Mouse (Mus musculus): ENCODE results near the gene Utp4. TPM values are rescaled to one million over a fixed set of nuclear protein-coding genes. Genes with fewer than 3 reads are reported as not detected.

The Utp4 gene
- total and polyA plus RNA-seq, 2 experiments from 2014 or later: 29.1 to 30.6 TPM

DNA sequence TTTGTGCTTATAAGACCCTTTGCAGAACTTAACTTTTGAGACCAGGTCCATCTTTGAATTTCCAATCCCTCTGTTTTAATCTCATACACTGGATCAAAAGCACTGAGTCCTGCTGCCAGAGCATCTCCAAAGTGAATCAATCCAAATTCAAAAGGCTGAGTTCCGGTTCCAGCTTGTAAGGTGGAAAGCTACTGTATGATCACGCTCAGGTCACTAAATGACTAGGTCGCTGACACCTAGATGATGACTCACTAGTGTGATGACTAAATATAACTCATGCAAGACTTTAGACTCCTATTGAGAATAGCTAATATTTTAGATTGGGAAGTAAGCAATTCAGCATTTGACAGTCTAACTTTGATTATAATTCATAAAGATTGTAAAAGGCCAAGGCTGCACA is 4.6 kb upstream of the Utp4 start:
- no peak for DNase-seq (ENCODE audit: low spot score)
- Histone ChIP-seq H3K27me3 (ENCODE audit: control insufficient read depth, insufficient read depth, low read length) (no peaks in the 10 kb centered on the region), H3K27ac (ENCODE audit: low read depth) (no peak overlapping the region), H3K4me3 (ENCODE audit: low read depth, low read length) (no peak overlapping the region), H3K9ac (replicated peaks; ENCODE audit: low read depth, low read length) (no peak overlapping the region), H3K36me3 (replicated peaks; ENCODE audit: control insufficient read depth, insufficient read depth, low read length) (peaks cover 16% of the 10 kb centered on the region), H3K4me1 (ENCODE audit: control insufficient read depth, insufficient read depth) (peaks cover 8% of the 10 kb centered on the region; the same call in 1 of the 2 replicates), H3K4me2 (ENCODE audit: low read depth, low read length) (no peak overlapping the region), H3K9me3 (replicated peaks; ENCODE audit: control insufficient read depth, low read length) (no peaks in the 10 kb centered on the region)
- 34% methylated on average over 3 of the region's 3 CpGs for WGBS
- TF ChIP-seq EP300 (IDR thresholded peaks at IDR 0.05; ENCODE audit: low read depth) (no peak), CTCF (IDR thresholded peaks at IDR 0.05; ENCODE audit: low read depth) (no peak)
- no peak for ATAC-seq (ENCODE audit: insufficient read depth, low read depth)

DNA sequence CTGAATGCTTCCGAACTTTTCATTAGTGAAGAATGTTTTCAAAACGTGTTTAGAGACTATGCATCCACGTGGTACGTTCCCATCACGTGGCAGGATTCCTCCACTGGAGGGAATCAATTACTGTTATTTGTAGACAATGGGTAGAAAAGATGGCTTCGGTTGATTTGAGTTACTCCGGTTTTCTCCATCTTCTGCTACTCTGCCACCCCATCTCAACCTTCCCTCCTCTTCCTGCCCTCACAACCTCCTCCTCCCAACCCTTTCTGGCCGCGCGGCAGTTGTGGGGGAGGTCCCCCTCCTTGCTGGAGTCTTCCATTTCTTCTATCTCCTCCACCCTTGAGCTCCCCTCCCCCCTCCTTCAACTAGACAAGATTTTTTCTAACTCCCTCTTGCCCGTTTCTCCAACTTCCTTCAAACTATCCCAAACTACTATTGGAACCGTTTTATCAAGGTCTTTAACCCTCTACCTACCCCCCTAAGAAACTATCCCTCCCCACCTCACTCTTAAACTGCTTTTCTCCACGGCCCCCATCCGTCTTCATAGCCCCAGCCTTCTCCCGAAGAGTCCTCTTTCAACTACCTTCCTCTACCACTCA is 1.1 kb upstream of the Utp4 start:
- DNase-seq (ENCODE audit: low spot score): peak; percentile 63
- no peak for TF ChIP-seq EP300 (IDR thresholded peaks at IDR 0.05; ENCODE audit: low read depth)
- TF ChIP-seq CTCF (IDR thresholded peaks at IDR 0.05; ENCODE audit: low read depth): no peak
- Histone ChIP-seq H3K4me3 (ENCODE audit: low read depth, low read length) (peak overlapping the region; percentile 85), H3K36me3 (replicated peaks; ENCODE audit: control insufficient read depth, insufficient read depth, low read length) (peaks cover 24% of the 10 kb centered on the region), H3K27ac (ENCODE audit: low read depth) (peak overlapping the region; percentile 96), H3K4me2 (ENCODE audit: low read depth, low read length) (peak overlapping the region; percentile 74), H3K9me3 (replicated peaks; ENCODE audit: control insufficient read depth, low read length) (no peaks in the 10 kb centered on the region), H3K27me3 (ENCODE audit: control insufficient read depth, insufficient read depth, low read length) (no peaks in the 10 kb centered on the region), H3K4me1 (ENCODE audit: control insufficient read depth, insufficient read depth) (peaks cover 13% of the 10 kb centered on the region), H3K9ac (replicated peaks; ENCODE audit: low read depth, low read length) (peak overlapping the region; percentile 89)
- no peak for ATAC-seq (ENCODE audit: insufficient read depth, low read depth)
- under 1% methylated on average over 15 of the region's 15 CpGs for WGBS

DNA sequence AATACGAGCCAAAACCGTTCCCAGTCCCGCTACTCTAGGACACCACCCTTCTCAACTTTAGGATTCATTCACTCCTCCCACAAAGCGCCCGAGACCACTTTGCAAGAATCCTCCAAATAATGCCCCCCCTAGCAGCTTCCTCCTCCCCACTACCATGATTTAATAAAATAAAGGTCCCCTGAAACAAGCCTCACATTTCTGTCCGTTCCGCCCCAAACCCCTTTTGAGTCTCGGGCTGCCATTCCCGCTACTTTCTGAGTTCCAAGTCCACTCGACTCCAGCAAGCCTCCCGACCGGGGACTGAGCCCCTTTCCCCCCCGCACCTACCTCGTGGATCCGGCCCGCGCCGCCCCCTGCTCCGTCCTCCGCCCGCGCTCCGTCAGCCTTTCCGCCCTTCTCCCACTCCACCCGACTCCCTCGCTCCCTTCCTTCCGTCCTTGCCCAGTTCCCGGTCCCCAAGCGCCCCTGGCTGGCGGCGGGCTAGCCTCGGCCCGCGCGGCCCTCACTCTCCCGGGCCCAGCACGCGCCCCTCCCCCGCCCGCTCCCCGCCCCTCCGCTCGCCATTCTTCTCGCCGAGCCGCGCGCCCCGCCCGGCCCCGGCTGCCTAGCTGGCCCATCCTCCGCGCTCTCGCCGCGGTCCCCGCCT is 507 bp upstream of the Utp4 start:
- no peak for TF ChIP-seq EP300 (IDR thresholded peaks at IDR 0.05; ENCODE audit: low read depth)
- TF ChIP-seq CTCF (IDR thresholded peaks at IDR 0.05; ENCODE audit: low read depth): no peak
- peak; percentile 79 for ATAC-seq (ENCODE audit: insufficient read depth, low read depth)
- peaks cover 13% of the 10 kb centered on the region for H3K4me1 ChIP-seq (ENCODE audit: control insufficient read depth, insufficient read depth)

DNA sequence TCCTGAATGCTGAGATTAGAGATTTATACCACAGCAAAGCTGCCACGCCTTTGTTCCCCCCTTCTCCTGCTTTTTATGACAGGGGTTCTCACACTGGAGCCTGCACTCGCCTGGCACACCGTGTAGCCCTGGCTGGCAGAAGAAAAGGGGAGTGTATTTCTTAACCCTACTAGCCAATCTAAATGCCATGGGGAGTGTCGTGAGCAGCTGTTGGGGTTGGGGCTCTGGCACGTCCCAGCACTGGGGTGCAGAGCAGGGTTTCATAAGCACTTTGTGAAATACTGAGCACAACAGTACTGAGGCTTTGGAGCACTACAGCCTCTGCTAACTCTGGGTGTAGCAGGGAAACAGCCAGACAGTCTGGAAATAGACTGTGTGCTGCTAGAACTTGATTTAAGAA is 6.0 kb downstream of the Utp4 start:
- no peak overlapping the region for H3K4me3 ChIP-seq (ENCODE audit: low read depth, low read length)
- DNase-seq (ENCODE audit: low spot score) (no peak), ATAC-seq (ENCODE audit: insufficient read depth, low read depth) (no peak)
- no peaks in the 10 kb centered on the region for H3K27me3 ChIP-seq (ENCODE audit: control insufficient read depth, insufficient read depth, low read length)
- H3K4me1 ChIP-seq (ENCODE audit: control insufficient read depth, insufficient read depth): no peaks in the 10 kb centered on the region
- no peaks in the 10 kb centered on the region for H3K9me3 ChIP-seq (replicated peaks; ENCODE audit: control insufficient read depth, low read length)
- H3K36me3 ChIP-seq (replicated peaks; ENCODE audit: control insufficient read depth, insufficient read depth, low read length): peaks cover 94% of the 10 kb centered on the region
- 94% methylated on average over 5 of the region's 5 CpGs for WGBS
- TF ChIP-seq EP300 (IDR thresholded peaks at IDR 0.05; ENCODE audit: low read depth) (no peak), CTCF (IDR thresholded peaks at IDR 0.05; ENCODE audit: low read depth) (no peak)
- no peak overlapping the region for H3K9ac ChIP-seq (replicated peaks; ENCODE audit: low read depth, low read length)
- no peak overlapping the region for H3K27ac ChIP-seq (ENCODE audit: low read depth)
- no peak overlapping the region for H3K4me2 ChIP-seq (ENCODE audit: low read depth, low read length)

More for the DNA sequence above, 507 bp upstream of the Utp4 start:
- Histone ChIP-seq H3K4me3 (ENCODE audit: low read depth, low read length) (peak overlapping the region; percentile 85), H3K27ac (ENCODE audit: low read depth) (peak overlapping the region; percentile 96), H3K9me3 (replicated peaks; ENCODE audit: control insufficient read depth, low read length) (no peaks in the 10 kb centered on the region), H3K4me2 (ENCODE audit: low read depth, low read length) (peak overlapping the region; percentile 74), H3K36me3 (replicated peaks; ENCODE audit: control insufficient read depth, insufficient read depth, low read length) (peaks cover 31% of the 10 kb centered on the region), H3K27me3 (ENCODE audit: control insufficient read depth, insufficient read depth, low read length) (no peaks in the 10 kb centered on the region), H3K9ac (replicated peaks; ENCODE audit: low read depth, low read length) (peak overlapping the region; percentile 89)
- under 1% methylated on average over 49 of the region's 57 CpGs for WGBS
- peak; percentile 41 for DNase-seq (ENCODE audit: low spot score)

DNA sequence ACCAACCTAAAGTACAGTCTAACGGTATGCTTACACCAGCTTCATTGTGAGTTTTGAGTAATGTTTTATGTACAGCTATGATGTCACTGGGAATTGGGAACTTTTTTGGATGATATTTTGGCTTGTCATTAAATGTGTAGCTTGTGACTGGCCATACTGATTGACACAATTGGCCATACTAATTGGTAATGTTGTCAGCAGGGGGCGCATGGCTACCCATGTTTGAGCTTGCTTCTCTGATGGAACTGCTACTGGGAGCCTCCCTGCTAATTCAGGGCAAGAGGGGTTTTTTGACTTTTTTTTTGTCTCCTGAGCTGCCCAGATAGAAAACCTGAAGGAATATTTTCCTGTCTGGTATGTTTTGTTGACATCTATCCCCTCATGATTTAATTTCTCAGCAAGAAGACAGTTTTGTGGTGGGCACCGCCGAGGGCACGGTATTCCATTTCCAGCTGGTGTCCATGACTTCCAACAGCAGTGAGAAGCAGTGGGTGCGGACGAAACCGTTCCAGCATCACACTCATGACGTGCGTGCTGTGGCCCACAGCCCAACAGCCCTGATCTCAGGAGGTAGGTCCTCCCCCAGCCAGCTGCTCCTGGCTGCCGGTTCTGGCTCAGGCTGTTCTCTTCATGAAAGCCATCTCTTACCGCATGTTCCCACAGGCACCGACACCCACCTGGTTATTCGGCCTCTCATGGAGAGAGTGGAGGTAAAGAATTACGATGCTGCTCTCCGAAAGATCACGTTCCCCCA is 12.5 kb downstream of the Utp4 start:
- Histone ChIP-seq H3K27me3 (ENCODE audit: control insufficient read depth, insufficient read depth, low read length) (no peaks in the 10 kb centered on the region), H3K4me2 (ENCODE audit: low read depth, low read length) (no peak overlapping the region), H3K4me1 (ENCODE audit: control insufficient read depth, insufficient read depth) (no peaks in the 10 kb centered on the region), H3K9me3 (replicated peaks; ENCODE audit: control insufficient read depth, low read length) (no peaks in the 10 kb centered on the region), H3K27ac (ENCODE audit: low read depth) (0 out of 2 replicates have a peak overlapping the region, but pooled peaks have one; percentile 26), H3K4me3 (ENCODE audit: low read depth, low read length) (no peak overlapping the region), H3K36me3 (replicated peaks; ENCODE audit: control insufficient read depth, insufficient read depth, low read length) (peaks cover 77% of the 10 kb centered on the region), H3K9ac (replicated peaks; ENCODE audit: low read depth, low read length) (no peak overlapping the region)
- 90% methylated on average over 17 of the region's 17 CpGs for WGBS
- no peak for TF ChIP-seq EP300 (IDR thresholded peaks at IDR 0.05; ENCODE audit: low read depth)
- TF ChIP-seq CTCF (IDR thresholded peaks at IDR 0.05; ENCODE audit: low read depth): peak; percentile 72
- ATAC-seq (ENCODE audit: insufficient read depth, low read depth) (no peak; the same call in 1 of the 2 replicates), DNase-seq (ENCODE audit: low spot score) (peak; percentile 55)
